Mouse (Mus musculus) small intestine, adult 2 months (tissue): Measurements from ENCODE around the gene Nphs1.

ENCODE experiments used
- CTCF ChIP-seq: fragments of 200-500 bp; IDR thresholded peaks from 2 replicates; pipeline ENCODE4 v1.5.1; 2012; ENCODE audit warnings: low read depth, mild to moderate bottlenecking, control low read depth, inconsistent platforms, low read length, moderate library complexity, mixed read lengths; ENCODE audit not compliant: insufficient replicate concordance, insufficient read length; ENCODE audit errors: extremely low read depth
- POLR2A ChIP-seq: fragments of 200-500 bp; IDR thresholded peaks from 2 replicates; pipeline ENCODE4 v1.6.1; 2012; ENCODE audit warnings: low read depth, mild to moderate bottlenecking, control low read depth, inconsistent platforms, low read length, moderate library complexity

DNA sequence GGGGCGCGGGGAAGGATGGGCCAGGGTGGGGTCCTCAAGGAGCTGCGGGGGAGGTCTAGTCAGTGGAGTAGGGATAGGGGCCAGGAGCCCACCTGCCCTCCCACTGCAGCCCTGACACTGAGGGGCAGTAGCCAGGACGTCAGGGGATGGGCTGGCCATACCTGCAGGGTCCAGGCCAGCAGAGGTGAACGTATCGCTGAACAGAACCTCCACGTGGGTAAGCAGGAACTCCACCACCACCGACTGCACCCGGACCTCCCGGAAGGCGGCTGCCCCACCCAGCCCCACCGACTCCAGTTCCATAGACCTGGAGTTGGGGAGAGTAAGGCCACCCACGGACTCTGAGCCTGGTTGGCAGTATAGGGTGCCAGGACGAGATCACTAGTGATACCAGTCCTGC lies 68.9 kb downstream of the Nphs1 start:
- TF ChIP-seq CTCF (no peak), POLR2A (no peak)
